In the genomic region with DNA sequence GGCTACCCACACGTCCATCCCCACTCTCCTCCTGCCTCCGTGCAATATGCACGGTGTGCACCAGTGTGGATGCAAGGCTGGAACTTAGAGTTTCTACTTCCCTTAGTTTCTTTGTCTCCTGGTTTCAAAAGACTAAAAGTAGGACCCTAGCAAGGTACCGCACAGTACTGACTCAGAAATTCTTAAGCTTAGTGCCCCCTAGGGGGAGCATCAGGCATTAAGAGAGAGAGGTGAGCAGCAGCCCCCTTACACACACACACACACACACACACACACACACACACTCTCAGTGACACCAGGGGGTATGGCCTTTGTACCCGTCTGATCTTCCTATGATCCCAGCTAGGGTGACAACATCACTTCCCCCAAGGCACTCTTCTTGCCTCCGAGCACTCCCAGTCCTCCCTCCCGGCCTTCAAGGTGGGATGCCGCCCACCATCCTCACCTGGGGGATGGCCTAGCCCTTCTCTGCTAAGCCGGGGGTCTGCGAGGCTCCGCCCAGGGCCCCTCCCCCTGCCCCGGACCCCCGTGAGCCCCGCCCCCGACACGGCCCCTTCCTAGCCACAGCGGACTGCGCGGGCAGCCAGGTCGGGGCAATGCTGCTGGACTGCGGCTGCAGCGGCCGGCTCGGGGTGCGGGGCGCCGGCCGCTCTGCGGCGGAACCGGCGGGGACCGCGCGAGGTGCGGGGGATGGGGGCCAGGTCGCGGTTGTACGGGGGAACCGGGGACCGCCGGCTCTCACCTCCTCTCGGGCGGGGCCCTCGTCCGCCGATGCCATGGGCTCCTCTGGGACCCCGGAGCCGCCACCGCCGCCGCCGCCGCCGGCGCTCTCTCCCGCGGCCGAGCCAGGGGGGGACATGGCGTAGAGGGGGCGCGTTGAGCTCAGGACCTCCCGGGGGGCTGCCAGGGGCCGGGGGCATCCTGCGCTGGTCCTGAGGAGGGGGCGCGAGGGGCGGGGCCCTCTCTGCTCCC, we compare ENCODE assay signal across 8 mouse cellular contexts. TPM values are rescaled to one million over a fixed set of nuclear protein-coding genes. Genes with fewer than 3 reads are reported as not detected.
DNase-seq lines count a peak whose midpoint lies in the region; ATAC-seq and TF ChIP-seq lines count a peak whose summit lies in the region.

No protein-coding gene starts in this region.

- 0 out of 2 replicates have a peak, but pooled peaks have one; percentile 6 for ATAC-seq in cerebellum, adult (ENCODE audit: insufficient number of reproducible peaks, low FRiP score, low TSS enrichment)
- ATAC-seq in forebrain, embryonic 12.5 days (ENCODE audit: low FRiP score): peak; percentile 65

- peak overlapping the region; percentile 84 for H3K4me3 ChIP-seq in forebrain, embryonic 12.5 days (replicated peaks)
- peak overlapping the region; percentile 96 for H3K4me3 ChIP-seq in limb, embryonic 10.5 days
- peak overlapping the region; percentile 76 for H3K4me3 ChIP-seq in olfactory bulb, adult 2 months (ENCODE audit: insufficient read depth, low read depth, low read length)

- no peak for TF ChIP-seq CTCF in olfactory bulb, adult 2 months (IDR thresholded peaks at IDR 0.05; ENCODE audit: insufficient read depth, low read depth, low read length)

- no peak for TF ChIP-seq POLR2A in olfactory bulb, adult 2 months (IDR thresholded peaks at IDR 0.05; ENCODE audit: insufficient read depth, low read depth, low read length)

- H3K9me3 ChIP-seq in forebrain, embryonic 12.5 days: no peaks in the 10 kb centered on the region
- no peaks in the 10 kb centered on the region for H3K9me3 ChIP-seq in limb, embryonic 10.5 days (replicated peaks)

- peak; percentile 67 to 74 for DNase-seq in layer of hippocampus, postnatal 10 days (ENCODE audit: low spot score in 2 of 2)
- no peak for DNase-seq in layer of hippocampus, postnatal 36 days
- peak; percentile 84 for DNase-seq in limb, embryonic 10.5 days (ENCODE audit: low spot score)
- DNase-seq in spleen, adult 12 weeks (ENCODE audit: low spot score): no peak
- DNase-seq in kidney, adult 11 months: no peak

- H3K27ac ChIP-seq in forebrain, embryonic 12.5 days: peak overlapping the region; percentile 90
- H3K27ac ChIP-seq in limb, embryonic 10.5 days: peak overlapping the region; percentile 98
- H3K27ac ChIP-seq in olfactory bulb, adult 2 months (ENCODE audit: insufficient read depth, low read depth, low read length): no peak overlapping the region; the same call in 1 of the 2 replicates

- peaks cover 25% of the 10 kb centered on the region for H3K36me3 ChIP-seq in forebrain, embryonic 12.5 days (replicated peaks)
- H3K36me3 ChIP-seq in limb, embryonic 10.5 days: peaks cover 14% of the 10 kb centered on the region

- H3K4me2 ChIP-seq in forebrain, embryonic 12.5 days: peak overlapping the region; percentile 72

- 7% methylated on average over 24 of the region's 68 CpGs for WGBS in forebrain, embryonic 12.5 days
- 3% methylated on average over 57 of the region's 68 CpGs for WGBS in limb, embryonic 10.5 days
- 2% methylated on average over 65 of the region's 68 CpGs for WGBS in olfactory bulb, adult 2 months

- H3K27me3 ChIP-seq in forebrain, embryonic 12.5 days: peaks cover 67% of the 10 kb centered on the region
- peaks cover 80% of the 10 kb centered on the region for H3K27me3 ChIP-seq in limb, embryonic 10.5 days (ENCODE audit: low read depth, poor library complexity, severe bottlenecking)

- H3K9ac ChIP-seq in forebrain, embryonic 12.5 days: peak overlapping the region; percentile 94

- peaks cover 61% of the 10 kb centered on the region for H3K4me1 ChIP-seq in forebrain, embryonic 12.5 days
- peaks cover 54% of the 10 kb centered on the region for H3K4me1 ChIP-seq in limb, embryonic 10.5 days
- H3K4me1 ChIP-seq in olfactory bulb, adult 2 months (ENCODE audit: control insufficient read depth, insufficient read depth, low read length): peaks cover 42% of the 10 kb centered on the region

RNA-seq across cellular contexts. Expression of gene Tmem151b, which starts 0.7 kb away (rescaled TPM):
- 10 to 100 TPM; 93.2 to 93.7 TPM for total RNA-seq in layer of hippocampus, postnatal 10 days (2021)
- 100 to 1,000 TPM; 106 to 112 TPM for total RNA-seq in layer of hippocampus, postnatal 36 days (2021)
- 8.5 and 13.4 TPM in 2 replicates for polyA plus RNA-seq in forebrain, embryonic 12.5 days (2016; fragmentation: Nextera tagmentation; extraction: Ambion mirVana)
- polyA plus RNA-seq in limb, embryonic 10.5 days (2016; fragmentation: Nextera tagmentation; extraction: Ambion mirVana): 4.1 and 6.8 TPM in 2 replicates
- 126 TPM in 1 of 2 replicates, not detected in the other for polyA plus RNA-seq in olfactory bulb, adult 2 months (2012; ENCODE audit: insufficient read depth, insufficient read length, low replicate concordance, missing spikeins)

RNA-seq across cellular contexts. Expression of gene Nfkbie, which starts 6.7 kb away (rescaled TPM):
- total RNA-seq in layer of hippocampus, postnatal 10 days (2021): 1 to 10 TPM; 3.5 to 3.9 TPM
- 1 to 10 TPM; 2.6 to 3.4 TPM for total RNA-seq in layer of hippocampus, postnatal 36 days (2021)
- 5.5 and 5.7 TPM in 2 replicates for polyA plus RNA-seq in forebrain, embryonic 12.5 days (2016; fragmentation: Nextera tagmentation; extraction: Ambion mirVana)
- 5.1 and 5.2 TPM in 2 replicates for polyA plus RNA-seq in limb, embryonic 10.5 days (2016; fragmentation: Nextera tagmentation; extraction: Ambion mirVana)
- polyA plus RNA-seq in olfactory bulb, adult 2 months (2012; ENCODE audit: insufficient read depth, insufficient read length, low replicate concordance, missing spikeins): not detected in 2 replicates

RNA-seq across cellular contexts. Expression of gene Slc35b2, which starts 14.8 kb away (rescaled TPM):
- total RNA-seq in layer of hippocampus, postnatal 10 days (2021): 10 to 100 TPM; 47.4 TPM
- 10 to 100 TPM; 28.2 to 29.4 TPM for total RNA-seq in layer of hippocampus, postnatal 36 days (2021)
- 91.0 and 91.7 TPM in 2 replicates for polyA plus RNA-seq in forebrain, embryonic 12.5 days (2016; fragmentation: Nextera tagmentation; extraction: Ambion mirVana)
- polyA plus RNA-seq in limb, embryonic 10.5 days (2016; fragmentation: Nextera tagmentation; extraction: Ambion mirVana): 102 and 105 TPM in 2 replicates
- polyA plus RNA-seq in olfactory bulb, adult 2 months (2012; ENCODE audit: insufficient read depth, insufficient read length, low replicate concordance, missing spikeins): not detected in 2 replicates

RNA-seq across cellular contexts. Expression of gene Hsp90ab1, which starts 24.2 kb away (rescaled TPM):
- 1,000 to 10,000 TPM; 1,612 to 1,800 TPM for total RNA-seq in layer of hippocampus, postnatal 10 days (2021)
- 1,000 to 10,000 TPM; 1,811 to 1,865 TPM for total RNA-seq in layer of hippocampus, postnatal 36 days (2021)
- polyA plus RNA-seq in forebrain, embryonic 12.5 days (2016; fragmentation: Nextera tagmentation; extraction: Ambion mirVana): 1,580 and 1,603 TPM in 2 replicates
- polyA plus RNA-seq in limb, embryonic 10.5 days (2016; fragmentation: Nextera tagmentation; extraction: Ambion mirVana): 2,007 and 2,405 TPM in 2 replicates
- polyA plus RNA-seq in olfactory bulb, adult 2 months (2012; ENCODE audit: insufficient read depth, insufficient read length, low replicate concordance, missing spikeins): 1,037 and 1,562 TPM in 2 replicates

RNA-seq across cellular contexts. Expression of gene Tcte1, which starts 25.6 kb away (rescaled TPM):
- total RNA-seq in layer of hippocampus, postnatal 10 days (2021): under 1 TPM; 0.57 to 0.69 TPM
- under 1 TPM; 0.43 to 0.65 TPM for total RNA-seq in layer of hippocampus, postnatal 36 days (2021)
- polyA plus RNA-seq in forebrain, embryonic 12.5 days (2016; fragmentation: Nextera tagmentation; extraction: Ambion mirVana): 1.1 and 2.4 TPM in 2 replicates
- polyA plus RNA-seq in limb, embryonic 10.5 days (2016; fragmentation: Nextera tagmentation; extraction: Ambion mirVana): 1.4 and 1.5 TPM in 2 replicates
- not detected in 2 replicates for polyA plus RNA-seq in olfactory bulb, adult 2 months (2012; ENCODE audit: insufficient read depth, insufficient read length, low replicate concordance, missing spikeins)

Comparison
In these comparisons a context has a peak if more than half of its experiments do, and no peak if none do; other contexts are left out.
1. DNase-seq: peak in layer of hippocampus, postnatal 10 days (2 of 2) and limb, embryonic 10.5 days (single experiment); none in layer of hippocampus, postnatal 36 days (0 of 2), spleen, adult 12 weeks (single experiment) and kidney, adult 11 months (single experiment).
2. RNA of gene Slc35b2, which starts 14.8 kb away (polyA plus RNA-seq): 102 to 105 TPM in limb, embryonic 10.5 days and 91.0 to 91.7 TPM in forebrain, embryonic 12.5 days; not detected in olfactory bulb, adult 2 months; every median in the first group is over 10 times any median in the second.
3. Peak in every context shown above with its lines, with median percentiles within 50 percentile points of each other: H3K4me3 ChIP-seq.